Mouse (Mus musculus): Measurements from ENCODE around the gene Runx2.

Gene Runx2

GRCm38 (mm10) chr17:44592067-44592736, 222.4 kb downstream of the Runx2 start:
- no peak for DNase-seq (ENCODE audit: low spot score in 2 of 2)

DNA sequence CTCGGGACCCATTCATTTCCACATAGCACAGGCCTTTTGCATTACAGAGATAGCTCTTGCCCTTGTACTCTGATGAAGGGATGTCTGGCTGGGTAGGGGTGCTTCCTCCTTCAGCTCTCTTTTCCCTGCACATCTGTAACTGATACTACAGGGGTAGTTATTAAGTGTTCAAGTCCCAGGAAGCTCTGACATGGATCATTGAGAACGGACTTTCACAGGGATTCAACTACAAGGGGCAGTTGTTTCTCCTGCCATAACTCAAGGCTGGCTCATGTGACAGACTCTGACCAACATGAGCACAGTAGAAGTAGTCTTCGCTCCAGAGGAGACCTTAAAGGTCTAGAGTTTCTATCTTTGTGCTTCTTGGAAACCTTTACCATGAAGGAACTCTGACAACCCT, 226.1 kb downstream of the Runx2 start:
- DNase-seq (ENCODE audit: low spot score in 2 of 2) = no peak

GRCm38 (mm10) chr17:44588020-44588419, 226.6 kb downstream of the Runx2 start:
- DNase-seq (ENCODE audit: low spot score in 2 of 2) = no peak

DNA sequence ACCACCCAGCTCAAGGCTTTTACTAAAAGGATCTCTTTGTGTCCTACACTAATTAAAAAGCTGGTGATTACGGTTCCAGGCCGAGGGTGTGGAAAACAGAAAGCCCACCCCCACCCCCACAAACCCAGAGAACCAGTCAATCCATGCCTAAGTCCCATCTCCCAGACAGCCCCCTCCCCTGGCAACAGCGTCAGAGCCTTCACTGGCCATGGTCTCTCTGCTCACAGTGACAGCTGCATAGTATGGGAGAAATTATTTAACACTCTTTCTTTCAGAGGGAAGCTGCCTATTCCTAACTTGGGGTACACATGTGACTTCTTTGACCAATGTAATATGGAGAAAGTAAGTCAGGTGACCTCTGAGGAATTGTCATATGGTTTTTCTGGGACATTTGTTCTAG, 228.4 kb downstream of the Runx2 start:
- DNase-seq (ENCODE audit: low spot score in 2 of 2) = no peak

GRCm38 (mm10) chr17:44584781-44585180, 229.8 kb downstream of the Runx2 start:
- no peak for DNase-seq (ENCODE audit: low spot score in 2 of 2)

- no peak for DNase-seq (ENCODE audit: low spot score in 2 of 2)
These were observed 236.8 kb downstream of the Runx2 start for GRCm38 (mm10) chr17:44577791-44578190.

DNA sequence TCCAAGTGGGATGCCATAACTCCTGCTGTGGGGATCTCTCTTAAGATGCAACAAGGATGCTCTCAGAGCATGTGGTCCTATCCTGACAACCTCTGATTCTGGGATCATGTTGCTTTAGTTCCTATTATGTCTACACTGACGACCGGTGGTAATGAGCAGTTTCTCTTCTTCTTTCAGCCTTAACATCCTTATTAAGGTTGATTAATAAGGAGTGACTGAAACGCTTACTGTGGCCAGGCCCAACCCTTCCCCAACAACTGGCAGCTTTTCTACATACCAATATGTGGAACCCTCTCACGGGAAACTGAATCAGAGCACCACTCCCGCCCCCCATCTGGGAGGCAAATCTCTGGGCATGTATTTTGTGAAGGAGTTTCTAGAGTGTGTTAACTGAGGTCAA, 243.7 kb downstream of the Runx2 start:
- no peak for DNase-seq (ENCODE audit: low spot score in 2 of 2)

- no peak for DNase-seq (ENCODE audit: low spot score in 2 of 2)
These were observed 245.5 kb downstream of the Runx2 start for GRCm38 (mm10) chr17:44569020-44569621.

- no peak for DNase-seq (ENCODE audit: low spot score in 2 of 2)
These were observed 247.6 kb downstream of the Runx2 start for GRCm38 (mm10) chr17:44566992-44567391.

DNA sequence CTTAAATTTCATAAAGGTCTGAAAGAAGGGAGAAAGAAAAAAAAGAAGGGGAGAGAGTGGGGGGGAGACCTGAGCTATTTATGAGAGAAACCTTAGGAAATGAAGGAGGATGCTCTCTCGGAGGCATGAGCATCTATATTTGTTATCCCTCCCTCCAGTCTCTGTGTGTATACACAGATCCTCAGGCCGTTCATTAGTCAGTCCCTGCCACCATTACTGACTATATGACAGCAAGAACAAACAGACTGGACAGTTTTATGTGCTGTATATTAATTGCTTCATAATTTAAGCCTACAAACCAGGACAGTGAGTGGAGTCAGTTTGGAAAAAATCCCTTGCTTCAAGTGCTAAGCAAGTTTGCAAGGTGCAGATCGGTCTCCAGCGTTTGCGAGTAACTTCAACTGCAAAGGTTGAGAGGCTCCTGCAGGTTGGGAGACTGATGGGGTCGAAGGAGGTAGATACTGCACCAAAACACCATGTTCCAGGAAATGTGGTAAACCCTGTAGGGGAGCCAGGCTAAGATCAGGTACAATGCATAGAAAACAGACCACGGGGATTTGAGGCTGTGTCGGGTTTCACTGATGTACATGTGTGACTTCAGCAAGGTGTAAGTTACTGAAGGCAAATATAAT, 248.6 kb downstream of the Runx2 start:
- no peak for DNase-seq (ENCODE audit: low spot score in 2 of 2)

- no peak for DNase-seq (ENCODE audit: low spot score in 2 of 2)
These were observed 249.2 kb downstream of the Runx2 start for GRCm38 (mm10) chr17:44565311-44565831.

- DNase-seq (ENCODE audit: low spot score in 2 of 2) = no peak
These were observed 249.9 kb downstream of the Runx2 start for GRCm38 (mm10) chr17:44564611-44565198.

- DNase-seq (ENCODE audit: low spot score in 2 of 2) = no peak
These were observed 254.6 kb downstream of the Runx2 start for GRCm38 (mm10) chr17:44560016-44560415.

GRCm38 (mm10) chr17:44557199-44558111, 257.1 kb downstream of the Runx2 start:
- no peak for DNase-seq (ENCODE audit: low spot score in 2 of 2)

DNA sequence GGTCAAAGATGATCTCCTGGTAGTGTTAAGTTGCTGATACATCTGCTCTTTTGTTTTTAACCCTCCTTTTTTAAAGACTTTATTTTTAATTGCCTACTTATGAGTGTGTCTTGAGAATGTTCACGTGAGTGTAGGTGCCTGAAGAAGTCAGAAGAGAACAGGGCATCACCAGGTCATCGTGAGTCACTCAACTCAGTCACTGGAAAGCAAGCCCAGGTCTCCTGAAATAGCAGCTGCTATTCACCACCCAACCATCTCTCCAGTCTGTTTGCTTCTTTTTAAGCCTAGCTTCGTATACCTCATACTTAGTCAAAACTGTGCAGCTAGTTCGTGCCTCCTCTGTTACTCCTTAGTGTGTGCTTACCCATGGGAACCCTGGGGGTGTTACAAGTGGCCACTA, 259.7 kb downstream of the Runx2 start:
- no peak for DNase-seq (ENCODE audit: low spot score in 2 of 2)

- no peak for DNase-seq (ENCODE audit: low spot score in 2 of 2)
These were observed 265.0 kb downstream of the Runx2 start for GRCm38 (mm10) chr17:44549551-44549950.

- DNase-seq (ENCODE audit: low spot score in 2 of 2) = no peak
These were observed 266.7 kb downstream of the Runx2 start for GRCm38 (mm10) chr17:44547922-44548321.

DNA sequence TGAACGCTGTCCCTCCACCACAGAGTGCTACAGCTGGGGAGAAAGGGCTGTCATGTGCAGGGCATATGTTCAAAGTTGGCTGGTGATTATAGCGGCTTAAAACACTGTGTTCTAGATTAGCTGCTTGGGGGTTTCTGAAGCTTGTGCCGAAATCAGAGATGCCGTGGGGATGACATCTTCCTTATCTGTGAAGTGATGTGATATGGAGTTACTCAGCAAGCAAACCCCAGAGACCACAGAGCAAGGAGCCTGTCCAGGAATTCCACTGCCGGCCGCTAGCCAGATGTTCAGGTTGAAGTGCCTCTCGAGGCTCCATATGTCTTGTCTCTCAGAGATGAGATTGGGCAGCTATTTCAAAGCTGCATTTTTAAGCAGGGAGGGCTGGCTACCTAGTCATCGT, 267.8 kb downstream of the Runx2 start:
- no peak for DNase-seq (ENCODE audit: low spot score in 2 of 2)

- no peak for DNase-seq (ENCODE audit: low spot score in 2 of 2)
These were observed 269.3 kb downstream of the Runx2 start for GRCm38 (mm10) chr17:44545141-44545813.

DNA sequence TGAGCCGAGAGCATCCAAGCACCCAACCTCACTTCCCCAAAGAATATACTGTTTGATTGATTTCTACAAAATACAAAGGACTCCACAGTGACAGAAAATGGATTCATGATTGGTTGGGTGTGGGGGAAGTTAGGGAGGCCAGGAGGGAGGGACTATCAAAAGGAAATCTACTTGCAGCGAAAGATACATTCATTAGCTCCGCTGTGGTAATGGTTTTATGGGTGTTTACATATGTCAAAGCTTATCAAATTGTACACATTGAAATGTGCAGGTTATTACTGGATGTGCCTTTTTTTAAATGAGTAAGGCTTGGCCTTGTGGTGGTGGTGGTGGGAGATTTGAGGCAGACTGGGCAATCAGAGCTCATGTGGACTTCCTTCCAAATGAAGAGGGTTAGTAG, 271.9 kb downstream of the Runx2 start:
- no peak for DNase-seq (ENCODE audit: low spot score in 2 of 2)

- DNase-seq (ENCODE audit: low spot score in 2 of 2) = no peak
These were observed 273.9 kb downstream of the Runx2 start for GRCm38 (mm10) chr17:44540699-44541098.
